Mouse (Mus musculus) CH12.LX (cell line): ENCODE results near the gene Olfr676. TPM values are rescaled to one million over a fixed set of nuclear protein-coding genes. Genes with fewer than 3 reads are reported as not detected.

Experiments
- DNase-seq: peaks from one replicate; pipeline ENCODE4 v3.0.0-alpha.2; 2013; ENCODE audit errors: extremely low read depth
- H3K27ac ChIP-seq: 2 replicates; pipeline ENCODE4 v1.5.1; 2012; ENCODE audit warnings: low read depth, mild to moderate bottlenecking, control low read depth, moderate library complexity; ENCODE audit not compliant: insufficient read depth
- H3K27me3 ChIP-seq: replicated peaks from 2 replicates; pipeline ENCODE3; 2012; ENCODE audit warnings: inconsistent platforms
- H3K36me3 ChIP-seq, 2 experiments: replicated peaks in 1 of 2; 2 replicates each; pipeline versions ENCODE3 to v1.6.1; 2012; ENCODE audit warnings: inconsistent platforms in 1 of 2, low read length in 1 of 2, mild to moderate bottlenecking in 1 of 2, mixed read lengths in 1 of 2, moderate library complexity in 1 of 2; ENCODE audit not compliant: control insufficient read depth in 1 of 2, insufficient read depth in 1 of 2
- H3K4me1 ChIP-seq, 2 experiments: 2 replicates each; pipeline ENCODE4 v1.6.1; 2012; ENCODE audit warnings: inconsistent platforms in 1 of 2, moderate library complexity in 1 of 2; ENCODE audit not compliant: insufficient read depth in 2 of 2, control insufficient read depth in 1 of 2
- H3K4me2 ChIP-seq: 2 replicates; pipeline ENCODE4 v1.6.1; 2012; ENCODE audit warnings: low read depth, mild to moderate bottlenecking, control low read depth; ENCODE audit not compliant: poor library complexity, insufficient read depth, severe bottlenecking
- H3K4me3 ChIP-seq, 3 experiments: fragments of 150-350 bp in 1 of 3; sonication (generic) in 1 of 3; replicated peaks in 1 of 3; 2 replicates each; pipeline versions ENCODE3 to v1.5.1; 2011 to 2012; ENCODE audit warnings: low read depth in 2 of 3, low read length in 2 of 3, mild to moderate bottlenecking in 2 of 3, moderate library complexity in 2 of 3, control low read depth in 1 of 3, improper control_type of control experiment in 1 of 3, inconsistent platforms in 1 of 3, mixed read lengths in 1 of 3; ENCODE audit not compliant: poor library complexity in 1 of 3
- H3K79me2 ChIP-seq: replicated peaks from 2 replicates; pipeline ENCODE4 v1.6.1; 2012; ENCODE audit warnings: mild to moderate bottlenecking, moderate library complexity; ENCODE audit not compliant: control insufficient read depth, poor library complexity, insufficient read depth, severe bottlenecking; ENCODE audit errors: extremely low read depth
- H3K9ac ChIP-seq: 2 replicates; pipeline ENCODE4 v1.6.1; 2012; ENCODE audit warnings: low read depth, mild to moderate bottlenecking, control low read depth, moderate library complexity; ENCODE audit not compliant: insufficient read depth
- H3K9me3 ChIP-seq: replicated peaks from 2 replicates; pipeline ENCODE3; 2012; ENCODE audit warnings: low read length, inconsistent platforms, mixed read lengths
- CHD1 ChIP-seq: IDR thresholded peaks from 2 replicates; pipeline ENCODE4 v1.6.1; 2012; ENCODE audit warnings: low read depth, low read length, improper control_type of control experiment, inconsistent platforms
- CHD2 ChIP-seq: IDR thresholded peaks from 2 replicates; pipeline ENCODE4 v1.6.1; 2011; ENCODE audit warnings: low read length, improper control_type of control experiment
- MAX ChIP-seq: IDR thresholded peaks from 2 replicates; pipeline ENCODE4 v1.6.1; 2011; ENCODE audit warnings: low read length, improper control_type of control experiment
- TBP ChIP-seq: conservative IDR thresholded peaks from 2 replicates; pipeline ENCODE4 v1.6.1; 2011; ENCODE audit warnings: low read depth, low read length, improper control_type of control experiment
- UBTF ChIP-seq: IDR thresholded peaks from 2 replicates; pipeline ENCODE4 v1.6.1; 2012; ENCODE audit warnings: low read depth, mild to moderate bottlenecking, inconsistent platforms, low read length, improper control_type of control experiment, moderate library complexity
- ZC3H11A ChIP-seq: IDR thresholded peaks from 2 replicates; pipeline ENCODE4 v1.6.1; 2012; ENCODE audit warnings: low read depth, mild to moderate bottlenecking, inconsistent platforms, low read length, improper control_type of control experiment
- dilution Hi-C: fragments of 300-500 bp; cut with MboI; formaldehyde crosslinking; loops from 2 replicates; pipeline ENCODE4 v1.14.3; 2020; ENCODE audit warnings: low sequenced_read_pairs; ENCODE audit not compliant: extremely low pct_unique_long_range_greater_than_20kb, extremely low pct_ligation_motif_present
- in situ Hi-C: fragments of 300-500 bp; cut with MboI; formaldehyde crosslinking; loops from 3 replicates; pipeline ENCODE4 v1.14.3; 2019; ENCODE audit warnings: low sequenced_read_pairs, low pct_ligation_motif_present, low pct_unique_long_range_greater_than_20kb, mixed read lengths
- polyA plus RNA-seq: library from polyadenylated mRNA; unstranded; fragments of >175 nt; gene quantifications from 2 replicates; pipeline ENCODE4 v1.2.1, GENCODE M21; 2012; ENCODE audit warnings: low read depth; ENCODE audit not compliant: insufficient read length
- total RNA-seq, 2 experiments: library from RNA; depleted of rRNA; stranded (reverse); fragments of 300-350 nt in 1 of 2; fragments of >200 nt in 1 of 2; gene quantifications; 2 replicates each; pipeline ENCODE4 v1.2.3; 2012 to 2014

The Olfr676 gene
- total and polyA plus RNA-seq, 3 experiments, result not detected

GRCm38 (mm10) chr7:105080905-105081304, 48.4 kb downstream of the Olfr676 start, which contains the start of gene Olfr679:
TSS of gene Olfr679 (plus strand) at chr7:105081205.
- Histone ChIP-seq H3K4me1 (no peaks in the 10 kb centered on the region), H3K4me2 (no peak within 1 kb of the TSS), H3K79me2 (no peaks in the 10 kb centered on the region), H3K4me3 (no peak within 1 kb of the TSS), H3K9ac (no peak within 1 kb of the TSS), H3K27me3 (no peaks in the 10 kb centered on the region), H3K36me3 (no peaks in the 10 kb centered on the region), H3K27ac (no peak within 1 kb of the TSS), H3K9me3 (no peaks in the 10 kb centered on the region)
- in situ Hi-C loops, result no loop called here
- dilution Hi-C loops, result no loop called here
- no peak for DNase-seq
- TF ChIP-seq CHD1 (no peak), TBP (no peak), ZC3H11A (no peak), CHD2 (no peak), MAX (no peak), UBTF (no peak)

Other genes with a start within 250 kb of the Olfr676 start
- not detected in 2 replicates for gene Usp17lb, start 190.1 kb upstream of the Olfr676 start, total RNA-seq (2012; rRNA removed)
- gene Usp17lb, start 190.1 kb upstream of the Olfr676 start, total RNA-seq (2014; rRNA removed), result not detected in 2 replicates
- gene Usp17lb, start 190.1 kb upstream of the Olfr676 start, polyA plus RNA-seq, result not detected in 2 replicates
- gene Usp17la, start 175.7 kb upstream of the Olfr676 start, total RNA-seq (2012; rRNA removed), result 0.13 and 0.17 TPM in 2 replicates
- not detected in 2 replicates for gene Usp17la, start 175.7 kb upstream of the Olfr676 start, total RNA-seq (2014; rRNA removed)
- 0.10 and 0.11 TPM in 2 replicates for gene Usp17la, start 175.7 kb upstream of the Olfr676 start, polyA plus RNA-seq
- not detected in 2 replicates for gene Olfr665, start 154.7 kb upstream of the Olfr676 start, total RNA-seq (2012; rRNA removed)
- not detected in 2 replicates for gene Olfr665, start 154.7 kb upstream of the Olfr676 start, total RNA-seq (2014; rRNA removed)
- gene Olfr665, start 154.7 kb upstream of the Olfr676 start, polyA plus RNA-seq, result not detected in 2 replicates
- not detected in 2 replicates for gene Olfr666, start 136.7 kb upstream of the Olfr676 start, total RNA-seq (2012; rRNA removed)
- gene Olfr666, start 136.7 kb upstream of the Olfr676 start, total RNA-seq (2014; rRNA removed), result not detected in 2 replicates
- gene Olfr666, start 136.7 kb upstream of the Olfr676 start, polyA plus RNA-seq, result not detected in 2 replicates
- gene Olfr667, start 111.2 kb upstream of the Olfr676 start, total RNA-seq (2012; rRNA removed), result not detected in 2 replicates
- gene Olfr667, start 111.2 kb upstream of the Olfr676 start, total RNA-seq (2014; rRNA removed), result not detected in 2 replicates
- gene Olfr667, start 111.2 kb upstream of the Olfr676 start, polyA plus RNA-seq, result not detected in 2 replicates
- not detected in 2 replicates for gene Olfr668, start 104.6 kb upstream of the Olfr676 start, total RNA-seq (2012; rRNA removed)
- gene Olfr668, start 104.6 kb upstream of the Olfr676 start, total RNA-seq (2014; rRNA removed), result not detected in 2 replicates
- gene Olfr668, start 104.6 kb upstream of the Olfr676 start, polyA plus RNA-seq, result not detected in 2 replicates
- gene Olfr669, start 98.5 kb upstream of the Olfr676 start, total RNA-seq (2012; rRNA removed), result not detected in 2 replicates
- gene Olfr669, start 98.5 kb upstream of the Olfr676 start, total RNA-seq (2014; rRNA removed), result not detected in 2 replicates
- gene Olfr669, start 98.5 kb upstream of the Olfr676 start, polyA plus RNA-seq, result not detected in 2 replicates
- not detected in 2 replicates for gene Olfr670, start 70.1 kb upstream of the Olfr676 start, total RNA-seq (2012; rRNA removed)
- not detected in 2 replicates for gene Olfr670, start 70.1 kb upstream of the Olfr676 start, total RNA-seq (2014; rRNA removed)
- gene Olfr670, start 70.1 kb upstream of the Olfr676 start, polyA plus RNA-seq, result not detected in 2 replicates
- not detected in 2 replicates for gene Olfr671, start 53.6 kb upstream of the Olfr676 start, total RNA-seq (2012; rRNA removed)
- not detected in 2 replicates for gene Olfr671, start 53.6 kb upstream of the Olfr676 start, total RNA-seq (2014; rRNA removed)
- gene Olfr671, start 53.6 kb upstream of the Olfr676 start, polyA plus RNA-seq, result not detected in 2 replicates
- not detected in 2 replicates for gene Olfr672, start 30.7 kb upstream of the Olfr676 start, total RNA-seq (2012; rRNA removed)
- not detected in 2 replicates for gene Olfr672, start 30.7 kb upstream of the Olfr676 start, total RNA-seq (2014; rRNA removed)
- gene Olfr672, start 30.7 kb upstream of the Olfr676 start, polyA plus RNA-seq, result not detected in 2 replicates
- not detected in 2 replicates for gene Olfr675, start 4.2 kb upstream of the Olfr676 start, total RNA-seq (2012; rRNA removed)
- not detected in 2 replicates for gene Olfr675, start 4.2 kb upstream of the Olfr676 start, total RNA-seq (2014; rRNA removed)
- not detected in 2 replicates for gene Olfr675, start 4.2 kb upstream of the Olfr676 start, polyA plus RNA-seq
- not detected in 2 replicates for gene Olfr677, start 18.7 kb downstream of the Olfr676 start, total RNA-seq (2012; rRNA removed)
- gene Olfr677, start 18.7 kb downstream of the Olfr676 start, total RNA-seq (2014; rRNA removed), result not detected in 2 replicates
- gene Olfr677, start 18.7 kb downstream of the Olfr676 start, polyA plus RNA-seq, result not detected in 2 replicates
- not detected in 2 replicates for gene Olfr678, start 31.8 kb downstream of the Olfr676 start, total RNA-seq (2012; rRNA removed)
- not detected in 2 replicates for gene Olfr678, start 31.8 kb downstream of the Olfr676 start, total RNA-seq (2014; rRNA removed)
- gene Olfr678, start 31.8 kb downstream of the Olfr676 start, polyA plus RNA-seq, result not detected in 2 replicates
- not detected in 2 replicates for gene Olfr679, start 48.5 kb downstream of the Olfr676 start, total RNA-seq (2012; rRNA removed)
- gene Olfr679, start 48.5 kb downstream of the Olfr676 start, total RNA-seq (2014; rRNA removed), result not detected in 2 replicates
- not detected in 2 replicates for gene Olfr679, start 48.5 kb downstream of the Olfr676 start, polyA plus RNA-seq
- gene Olfr680-ps1, start 60.1 kb downstream of the Olfr676 start, total RNA-seq (2012; rRNA removed), result not detected in 2 replicates
- not detected in 2 replicates for gene Olfr680-ps1, start 60.1 kb downstream of the Olfr676 start, total RNA-seq (2014; rRNA removed)
- not detected in 2 replicates for gene Olfr680-ps1, start 60.1 kb downstream of the Olfr676 start, polyA plus RNA-seq
- gene Olfr681, start 84.1 kb downstream of the Olfr676 start, total RNA-seq (2012; rRNA removed), result not detected in 2 replicates
- gene Olfr681, start 84.1 kb downstream of the Olfr676 start, total RNA-seq (2014; rRNA removed), result not detected in 2 replicates
- gene Olfr681, start 84.1 kb downstream of the Olfr676 start, polyA plus RNA-seq, result not detected in 2 replicates
- not detected in 2 replicates for gene Olfr683, start 114.3 kb downstream of the Olfr676 start, total RNA-seq (2012; rRNA removed)
- gene Olfr683, start 114.3 kb downstream of the Olfr676 start, total RNA-seq (2014; rRNA removed), result not detected in 2 replicates
- not detected in 2 replicates for gene Olfr683, start 114.3 kb downstream of the Olfr676 start, polyA plus RNA-seq
- not detected in 2 replicates for gene Olfr684, start 131.0 kb downstream of the Olfr676 start, total RNA-seq (2012; rRNA removed)
- gene Olfr684, start 131.0 kb downstream of the Olfr676 start, total RNA-seq (2014; rRNA removed), result not detected in 2 replicates
- not detected in 2 replicates for gene Olfr684, start 131.0 kb downstream of the Olfr676 start, polyA plus RNA-seq
- not detected in 2 replicates for gene Olfr685, start 153.3 kb downstream of the Olfr676 start, total RNA-seq (2012; rRNA removed)
- not detected in 2 replicates for gene Olfr685, start 153.3 kb downstream of the Olfr676 start, total RNA-seq (2014; rRNA removed)
- not detected in 2 replicates for gene Olfr685, start 153.3 kb downstream of the Olfr676 start, polyA plus RNA-seq
- not detected in 2 replicates for gene Olfr686, start 174.8 kb downstream of the Olfr676 start, total RNA-seq (2012; rRNA removed)
- gene Olfr686, start 174.8 kb downstream of the Olfr676 start, total RNA-seq (2014; rRNA removed), result not detected in 2 replicates
- gene Olfr686, start 174.8 kb downstream of the Olfr676 start, polyA plus RNA-seq, result not detected in 2 replicates